Mouse (Mus musculus) brain, adult 2 months (tissue): Measurements from ENCODE around the gene Fam214a.

Experiments
- DNase-seq: peaks from one replicate; pipeline ENCODE4 v3.0.0; 2011; ENCODE audit warnings: low read depth, low spot score

The Fam214a gene

GRCm38 (mm10) chr9:74951491-74951890, 1.2 kb upstream of the Fam214a start:
- peak; percentile 18 for DNase-seq

- DNase-seq: peak; percentile 88
Observed at GRCm38 (mm10) chr9:74952106-74952505, 578 bp upstream of the Fam214a start.

- DNase-seq: peak; percentile 79
Observed at GRCm38 (mm10) chr9:74953265-74953958, 728 bp downstream of the Fam214a start.

- no peak for DNase-seq
Observed at GRCm38 (mm10) chr9:74953959-74954279, 1.2 kb downstream of the Fam214a start.

DNA sequence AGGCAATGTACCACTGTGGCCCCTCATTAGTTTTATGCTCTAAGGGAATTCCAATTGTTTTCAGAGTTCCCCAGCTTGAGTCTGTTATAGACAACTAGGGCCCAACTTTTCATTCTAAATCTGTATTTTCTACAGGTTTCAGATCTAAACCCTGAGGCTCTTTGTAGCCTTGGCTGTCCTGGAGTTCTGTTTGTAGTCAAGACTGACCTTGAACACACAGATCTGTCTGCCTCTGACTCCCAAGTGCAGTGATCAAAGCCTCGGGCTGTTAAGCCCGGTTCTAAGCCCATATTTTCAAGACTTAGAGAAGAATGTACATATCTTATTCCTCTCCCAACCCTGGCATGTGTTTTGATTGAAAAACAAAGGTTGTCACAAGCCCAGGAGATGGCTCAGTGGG, 1.7 kb downstream of the Fam214a start:
- no peak for DNase-seq

DNA sequence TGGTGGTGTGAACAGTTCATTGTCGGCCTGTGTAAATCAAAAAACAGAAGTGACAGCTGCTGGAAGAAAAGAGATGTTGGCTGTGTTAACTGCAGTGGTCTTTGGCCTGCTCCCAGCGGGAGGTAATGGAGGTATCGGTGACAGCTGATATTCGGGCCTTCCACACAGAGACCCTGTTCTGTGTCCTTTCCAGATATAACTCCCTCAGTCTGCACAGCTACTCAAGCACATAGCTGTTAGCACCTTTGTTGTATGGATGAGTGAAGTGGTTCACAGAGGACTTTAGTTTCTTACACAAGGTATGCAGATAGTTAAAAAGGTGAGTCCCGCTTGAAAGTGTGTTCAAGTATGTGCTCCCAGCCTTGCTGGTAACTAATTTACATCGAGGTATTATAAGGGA, 7.9 kb downstream of the Fam214a start:
- DNase-seq: no peak

- DNase-seq: no peak
Observed at GRCm38 (mm10) chr9:74961073-74961575, 8.4 kb downstream of the Fam214a start.

- DNase-seq: no peak
Observed at GRCm38 (mm10) chr9:74963953-74964352, 11.3 kb downstream of the Fam214a start.

GRCm38 (mm10) chr9:74964866-74965384, 12.2 kb downstream of the Fam214a start:
- no peak for DNase-seq

GRCm38 (mm10) chr9:74966200-74966599, 13.5 kb downstream of the Fam214a start:
- DNase-seq: no peak

DNA sequence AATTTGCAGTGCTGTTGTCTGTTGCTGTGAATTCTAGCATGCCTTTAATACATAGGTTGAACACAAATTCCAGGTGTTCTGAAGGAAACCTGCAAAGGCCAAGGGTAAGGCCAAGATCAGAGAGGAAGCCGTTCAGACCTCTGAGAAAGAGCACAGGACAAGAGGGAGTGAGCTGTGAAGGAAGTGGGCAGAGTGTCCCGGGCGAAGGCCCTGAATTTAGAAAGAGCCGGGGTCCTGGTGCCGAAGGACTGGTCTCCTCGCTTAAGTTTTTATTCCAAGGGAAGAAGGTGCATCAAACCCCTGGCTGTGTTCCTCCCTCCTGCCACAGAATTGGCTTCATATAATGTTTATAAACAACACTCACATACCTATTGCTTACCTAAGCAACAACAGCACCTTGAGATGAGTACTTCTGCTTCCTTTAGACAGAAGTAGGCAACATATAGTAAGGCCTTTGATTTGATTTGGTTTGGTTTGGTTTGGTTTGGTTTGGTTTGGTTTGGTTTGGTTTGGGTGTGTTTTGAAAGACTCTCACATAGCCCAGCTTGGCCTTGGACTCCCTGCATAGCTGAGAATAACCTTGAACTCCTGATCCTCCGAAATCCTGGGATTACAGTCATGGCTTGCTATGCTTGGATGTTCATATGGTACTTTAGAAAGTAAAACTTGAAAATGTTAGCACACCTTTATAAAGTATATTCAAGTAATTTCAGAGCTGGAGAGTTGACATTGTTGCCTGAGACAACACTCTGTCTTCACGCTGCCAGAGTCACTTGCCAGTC, 16.2 kb downstream of the Fam214a start:
- no peak for DNase-seq

DNA sequence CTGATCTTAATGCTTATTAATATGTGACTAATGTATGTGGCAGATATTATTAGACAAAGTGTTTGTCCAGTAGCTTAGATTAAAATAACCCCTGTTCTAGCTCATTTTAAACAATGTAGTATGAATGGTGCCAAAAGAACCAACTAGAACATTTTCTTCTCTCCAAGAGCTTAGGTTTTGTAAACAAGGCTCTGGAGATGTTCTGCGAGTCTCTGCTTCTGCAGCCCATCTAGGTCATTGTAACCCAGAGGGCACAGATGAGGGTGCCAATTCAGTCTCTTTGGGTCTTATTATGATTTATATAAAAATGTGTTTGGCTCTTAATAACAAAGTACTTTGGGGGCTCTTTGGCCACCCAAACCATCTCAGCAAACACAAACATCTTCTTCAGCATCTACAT, 17.9 kb downstream of the Fam214a start:
- no peak for DNase-seq

- DNase-seq: no peak
Observed at GRCm38 (mm10) chr9:74971191-74971976, 18.7 kb downstream of the Fam214a start.

DNA sequence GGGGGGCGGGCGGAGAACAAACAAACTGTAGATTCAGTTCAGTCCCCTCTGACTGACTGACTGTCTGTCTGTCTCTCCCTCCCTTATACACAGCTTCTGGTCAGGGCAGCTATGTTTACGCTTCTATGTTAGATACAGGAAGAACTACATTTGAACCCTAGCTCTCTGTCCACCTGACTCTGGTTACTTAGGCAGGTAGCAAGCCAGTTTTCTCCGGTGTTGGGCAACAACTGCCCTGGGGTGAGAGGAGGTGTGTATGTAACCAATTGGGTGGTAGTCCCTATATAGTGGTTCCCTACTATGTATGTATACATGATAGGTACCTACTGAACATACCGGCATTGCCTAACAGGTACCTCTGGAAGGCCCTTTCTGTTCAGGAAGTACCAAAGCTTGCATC, 20.1 kb downstream of the Fam214a start:
- no peak for DNase-seq

GRCm38 (mm10) chr9:74973154-74973553, 20.5 kb downstream of the Fam214a start:
- DNase-seq: no peak

DNA sequence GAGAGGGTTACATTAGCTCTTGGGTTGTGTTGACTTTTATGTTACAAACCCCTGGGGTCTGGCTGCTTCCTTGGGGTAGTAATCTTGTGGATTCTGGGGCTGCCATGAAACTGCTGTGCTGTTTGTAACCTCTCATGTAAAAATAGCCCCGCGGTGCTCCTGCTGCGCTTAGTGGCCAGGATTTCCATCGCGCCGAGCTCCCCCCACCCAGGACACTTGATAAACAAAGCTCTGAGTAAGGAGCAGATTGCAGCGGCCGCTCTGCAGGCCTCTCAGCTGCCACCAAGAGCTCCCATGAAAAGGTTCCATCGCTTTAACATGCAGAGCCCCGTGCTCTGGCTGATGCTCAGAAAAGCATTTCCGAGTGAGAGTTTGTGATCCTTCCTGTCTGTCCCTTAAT, 22.1 kb downstream of the Fam214a start:
- DNase-seq: peak; percentile 71

DNA sequence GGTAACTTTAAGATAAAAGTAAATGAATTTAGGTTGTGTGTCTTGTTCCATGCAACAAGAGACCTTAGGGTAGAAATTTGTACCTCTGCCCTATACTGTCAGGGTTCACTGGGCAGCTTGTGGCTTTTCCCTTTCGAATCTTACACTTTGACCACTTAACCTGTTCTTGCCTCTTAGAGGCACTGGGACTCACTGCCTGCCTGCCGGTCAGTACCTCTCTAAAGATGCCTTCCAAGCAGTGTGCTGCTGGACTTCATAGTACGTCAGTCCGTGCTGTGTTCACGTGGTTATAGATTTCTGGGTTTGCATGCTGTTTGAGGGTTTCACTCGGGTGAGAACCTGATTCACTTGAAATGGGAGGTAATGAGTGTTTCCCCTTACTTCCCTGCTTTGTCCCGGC, 22.7 kb downstream of the Fam214a start:
- no peak for DNase-seq

- peak; percentile 98 for DNase-seq
Observed at GRCm38 (mm10) chr9:74975911-74976563, 23.4 kb downstream of the Fam214a start.

- no peak for DNase-seq
Observed at GRCm38 (mm10) chr9:74977251-74977650, 24.6 kb downstream of the Fam214a start.

- DNase-seq: peak; percentile 61
Observed at GRCm38 (mm10) chr9:74977962-74978361, 25.3 kb downstream of the Fam214a start.

DNA sequence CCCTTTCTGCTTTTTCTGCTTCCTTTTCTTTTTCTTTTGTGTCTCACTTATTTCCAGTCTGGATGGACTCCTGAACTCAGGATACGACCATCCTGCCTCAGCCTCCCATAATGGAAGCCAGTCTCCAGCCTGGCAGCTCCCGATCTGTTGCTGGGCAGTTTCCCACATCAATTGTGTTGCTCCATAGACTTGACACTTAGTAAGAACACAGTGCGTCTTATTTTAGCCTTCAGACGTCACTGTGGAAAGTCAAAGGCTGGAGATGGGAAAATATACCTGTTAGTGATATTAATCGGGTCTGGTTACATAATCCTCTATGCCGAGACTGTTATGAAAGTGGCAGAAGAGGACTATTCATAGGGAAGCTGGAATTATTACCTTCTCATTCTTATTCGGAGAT, 26.2 kb downstream of the Fam214a start:
- peak; percentile 66 for DNase-seq

DNA sequence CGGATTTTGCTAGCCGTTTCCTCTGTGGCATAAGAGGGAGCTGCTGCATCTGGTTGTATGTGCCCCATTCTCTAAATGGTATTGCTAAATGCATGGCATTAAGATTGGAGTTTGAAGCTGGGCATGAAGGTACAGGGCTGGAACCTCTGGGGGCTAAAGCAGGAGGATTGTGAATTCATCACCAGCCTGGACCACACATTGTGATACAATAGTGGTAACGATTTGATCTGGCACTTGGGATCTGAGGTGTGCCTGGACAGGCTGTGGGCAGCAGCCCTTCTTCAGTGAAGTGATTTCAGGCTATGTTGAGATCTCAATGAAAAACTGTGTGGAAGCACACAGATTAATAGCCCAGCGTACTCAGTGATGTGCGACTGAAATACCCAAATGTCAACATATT, 26.7 kb downstream of the Fam214a start:
- no peak for DNase-seq
